Mouse (Mus musculus): ENCODE results near the gene Naa20.

The Naa20 gene

DNA sequence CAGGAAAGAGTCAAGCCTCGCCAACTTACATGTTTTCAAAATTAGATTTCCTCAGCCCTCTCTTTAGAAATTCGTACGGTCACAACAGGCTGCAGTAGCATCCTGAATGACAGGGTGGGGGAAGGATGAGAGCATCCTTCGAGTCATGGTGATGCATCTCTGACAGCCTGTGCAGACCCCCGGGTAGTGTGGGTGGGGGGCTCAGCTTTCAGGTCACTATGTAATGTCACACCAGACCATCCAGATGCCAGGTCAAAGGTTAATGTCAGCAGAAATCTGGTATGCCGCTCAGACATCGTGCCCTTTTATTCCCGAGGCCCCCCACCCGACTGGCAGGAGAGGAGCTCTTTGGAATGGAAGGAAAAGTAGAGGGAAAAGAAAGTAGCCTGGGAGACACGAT is 48.3 kb downstream of the Naa20 start:
- DNase-seq (ENCODE audit: low spot score in 2 of 2): no peak

DNA sequence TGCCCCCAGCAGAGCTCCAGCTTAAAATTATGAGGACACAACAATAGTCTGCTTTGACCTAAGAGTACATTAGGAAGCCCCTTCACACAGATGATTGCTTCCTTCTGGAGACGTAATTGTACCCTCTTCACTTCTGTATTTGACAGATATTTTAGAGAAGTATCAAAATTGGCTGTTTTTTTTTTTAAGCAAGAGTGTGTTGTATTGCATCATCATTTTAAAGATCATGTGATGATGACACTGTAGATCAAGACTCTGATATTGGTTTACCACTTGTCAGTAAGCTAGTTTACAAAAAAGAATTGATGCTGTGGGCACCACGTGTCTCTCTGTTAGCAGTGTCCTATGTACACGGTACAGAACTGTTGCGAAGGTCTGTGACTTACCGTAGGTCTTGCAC is 50.8 kb downstream of the Naa20 start:
- no peak for DNase-seq (ENCODE audit: low spot score in 2 of 2)

- no peak for DNase-seq (ENCODE audit: low spot score in 2 of 2)
Measured at GRCm38 (mm10) chr2:145955844-145956243, 53.9 kb downstream of the Naa20 start.

- DNase-seq (ENCODE audit: low spot score in 2 of 2): no peak
Measured at GRCm38 (mm10) chr2:145956318-145956717, 54.4 kb downstream of the Naa20 start.

DNA sequence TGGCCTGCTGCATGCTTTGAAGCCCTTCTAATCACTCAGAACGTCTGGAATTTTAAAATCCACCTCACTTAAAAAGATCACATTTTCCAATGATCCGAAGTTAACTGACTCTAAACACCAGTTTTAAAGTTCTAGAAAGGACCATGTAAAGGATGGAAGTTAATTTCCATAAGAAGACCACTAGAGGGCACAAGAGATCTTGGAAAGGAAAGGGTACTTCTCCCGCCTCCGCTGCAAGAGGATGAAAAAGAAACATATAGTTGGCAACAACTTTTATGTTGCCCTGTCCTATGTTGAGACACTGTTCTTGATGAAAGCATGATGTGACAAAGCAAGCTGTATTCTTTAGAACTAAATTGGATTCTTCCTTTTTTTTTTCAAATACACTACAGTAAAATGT is 55.6 kb downstream of the Naa20 start:
- DNase-seq (ENCODE audit: low spot score in 2 of 2): no peak

- DNase-seq (ENCODE audit: low spot score in 2 of 2): no peak
Measured at GRCm38 (mm10) chr2:145958097-145958496, 56.2 kb downstream of the Naa20 start.

DNA sequence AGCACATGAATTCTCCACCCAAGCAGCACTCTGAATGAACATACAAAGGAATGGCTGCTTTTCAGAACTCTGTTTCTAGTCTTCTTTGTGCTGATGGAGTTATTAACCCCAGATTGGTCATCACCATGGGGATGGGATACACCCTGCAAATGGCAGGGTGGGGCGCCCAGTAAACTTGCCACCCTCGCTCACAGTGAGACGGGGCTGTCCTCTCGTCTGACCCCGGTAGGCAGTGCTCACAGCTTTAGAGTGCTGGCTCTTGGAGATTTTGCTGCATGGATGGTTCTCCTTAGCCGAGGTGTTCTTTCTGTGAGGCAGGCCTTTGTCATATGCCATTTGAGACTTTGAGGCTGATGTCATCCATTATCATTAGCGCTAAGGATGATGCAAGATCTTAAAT is 56.7 kb downstream of the Naa20 start:
- no peak for DNase-seq (ENCODE audit: low spot score in 2 of 2)

- DNase-seq (ENCODE audit: low spot score in 2 of 2): no peak
Measured at GRCm38 (mm10) chr2:145961861-145962260, 60.0 kb downstream of the Naa20 start.

Measured in spleen, postnatal 14 days (tissue).